Comparison of ENCODE assay signal across 1 mouse cellular context in genomic region chr11:74577068-74577467, GRCm38 (mm10).
TF ChIP-seq lines count a peak whose summit lies in the region.

No protein-coding gene starts in this region.

TF ChIP-seq in MEL, 35 proteins besides CTCF, POLR2A, EP300 and RAD21 (continued from another document):
- TF ChIP-seq USF2 (IDR thresholded peaks at IDR 0.05; ENCODE audit: borderline replicate concordance in 1 of 2, insufficient read depth in 1 of 2, low read depth in 1 of 2, low read length in 2 of 2): no peak
- TF ChIP-seq MXI1 (IDR thresholded peaks at IDR 0.05; ENCODE audit: low read depth, low read length): peak; percentile 82
- TF ChIP-seq KAT2A (conservative IDR thresholded peaks at IDR 0.05; ENCODE audit: low read depth, low read length): 0 out of 2 replicates have a peak, but pooled peaks have one; percentile 21
- peak; percentile 97 for TF ChIP-seq SIN3A (IDR thresholded peaks at IDR 0.05; ENCODE audit: low read length)
- no peak for TF ChIP-seq UBTF (IDR thresholded peaks at IDR 0.05; ENCODE audit: borderline replicate concordance, insufficient read depth, low read depth, low read length)
- TF ChIP-seq SMC3 (IDR thresholded peaks at IDR 0.05; ENCODE audit: low read depth, low read length): no peak
- peak; percentile 97 for TF ChIP-seq TAL1 (IDR thresholded peaks at IDR 0.05; ENCODE audit: low read length)
- TF ChIP-seq MAX (IDR thresholded peaks at IDR 0.05; ENCODE audit: low read length): peak; percentile 82
- peak; percentile 12; the same call in 1 of the 2 replicates for TF ChIP-seq ZNF384 (IDR thresholded peaks at IDR 0.05; ENCODE audit: low read depth, low read length)
